Mouse (Mus musculus) small intestine, adult 2 months (tissue): ENCODE data around the gene Ruvbl1.

Source experiments
- CTCF ChIP-seq: fragments of 200-500 bp; IDR thresholded peaks from 2 replicates; pipeline ENCODE4 v1.5.1; 2012; ENCODE audit warnings: low read depth, mild to moderate bottlenecking, control low read depth, inconsistent platforms, low read length, moderate library complexity, mixed read lengths; ENCODE audit not compliant: insufficient replicate concordance, insufficient read length; ENCODE audit errors: extremely low read depth
- POLR2A ChIP-seq: fragments of 200-500 bp; IDR thresholded peaks from 2 replicates; pipeline ENCODE4 v1.6.1; 2012; ENCODE audit warnings: low read depth, mild to moderate bottlenecking, control low read depth, inconsistent platforms, low read length, moderate library complexity

DNA sequence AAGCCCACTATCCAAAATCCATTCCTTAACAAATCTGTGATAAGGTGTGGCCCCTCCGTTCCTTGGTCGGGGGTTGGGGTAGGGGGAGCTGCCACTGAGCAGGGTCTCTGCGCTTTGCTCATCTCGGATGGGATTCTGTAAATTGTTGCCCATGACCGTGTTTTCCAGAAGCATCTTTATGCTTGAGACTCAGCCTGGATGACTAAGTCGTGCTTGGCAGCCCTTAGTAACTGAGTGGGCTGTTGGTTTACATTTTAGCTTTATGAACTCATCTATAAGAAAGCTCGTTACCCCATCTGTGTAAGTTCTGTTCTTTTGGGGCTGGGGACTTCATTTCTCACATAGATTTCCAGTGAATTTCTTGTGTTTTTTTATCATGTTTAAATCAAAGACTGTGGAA is 23.8 kb downstream of the Ruvbl1 start:
- TF ChIP-seq POLR2A (no peak), CTCF (no peak)
